Mouse (Mus musculus) lung, postnatal 0 days (tissue): ENCODE data around the gene Ptpre.

Source experiments
- CTCF ChIP-seq: IDR thresholded peaks from 2 replicates; pipeline ENCODE4 v1.5.1; 2016; ENCODE audit warnings: antibody characterized with exemption, mild to moderate bottlenecking
- EP300 ChIP-seq: IDR thresholded peaks from 2 replicates; pipeline ENCODE4 v1.6.1; 2016; ENCODE audit warnings: antibody characterized with exemption, mild to moderate bottlenecking, control low read depth

DNA sequence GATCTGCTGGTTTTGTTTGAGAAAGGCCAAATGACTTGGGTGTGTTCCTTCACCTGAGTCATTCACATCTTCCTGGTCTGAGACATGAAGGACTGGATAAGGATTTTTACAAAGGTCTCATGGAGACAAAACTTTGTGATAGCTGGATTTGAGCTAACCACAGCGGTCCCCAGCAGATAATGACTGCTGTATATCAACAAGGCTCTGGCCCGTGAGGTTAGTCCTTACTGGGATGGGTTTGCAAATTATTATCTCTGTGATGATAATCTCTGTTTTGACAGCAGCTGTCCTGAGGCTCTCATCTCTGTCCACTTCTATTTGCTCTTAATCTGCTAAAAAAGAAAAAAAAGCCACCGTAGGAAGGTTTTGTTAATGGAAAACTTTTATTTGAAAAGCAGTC, 71.7 kb downstream of the Ptpre start:
- no peak for TF ChIP-seq CTCF
- TF ChIP-seq EP300 = no peak
